Mouse (Mus musculus) limb, embryonic 13.5 days (tissue): Measurements from ENCODE around the gene Btbd6. TPM values are rescaled to one million over a fixed set of nuclear protein-coding genes. Genes with fewer than 3 reads are reported as not detected.
A peak's percentile ranks its signal among the peaks of the same experiment; 100 is the strongest.

ENCODE experiments used
- ATAC-seq: fragments of 200-750 bp; cut with Nextera tagmentation; 2 replicates; pipeline ENCODE4 v1.8.0; 2017; ENCODE audit warnings: low read depth, moderate number of reproducible peaks, moderate TSS enrichment; ENCODE audit not compliant: low FRiP score
- H3K27ac ChIP-seq: fragments of 300-500 bp; sonication (generic); 2 replicates; pipeline ENCODE4 v1.5.1; 2015; ENCODE audit warnings: inconsistent platforms, mild to moderate bottlenecking, moderate library complexity
- H3K27me3 ChIP-seq: fragments of 300-500 bp; sonication (generic); 2 replicates; pipeline ENCODE4 v1.6.1; 2015; ENCODE audit warnings: mild to moderate bottlenecking, inconsistent platforms
- H3K36me3 ChIP-seq: fragments of 300-500 bp; sonication (generic); 2 replicates; pipeline ENCODE4 v1.6.1; 2015; ENCODE audit warnings: inconsistent platforms, mild to moderate bottlenecking, moderate library complexity
- H3K4me1 ChIP-seq: fragments of 300-500 bp; sonication (generic); 2 replicates; pipeline ENCODE4 v1.6.1; 2015; ENCODE audit warnings: inconsistent platforms
- H3K4me2 ChIP-seq: fragments of 300-500 bp; sonication (generic); replicated peaks from 2 replicates; pipeline ENCODE4 v1.6.1; 2015; ENCODE audit warnings: inconsistent platforms, mild to moderate bottlenecking, moderate library complexity
- H3K4me3 ChIP-seq: fragments of 300-500 bp; sonication (generic); 2 replicates; pipeline ENCODE4 v1.5.1; 2015; ENCODE audit warnings: moderate library complexity, mild to moderate bottlenecking, inconsistent platforms
- H3K9ac ChIP-seq: fragments of 300-500 bp; sonication (generic); 2 replicates; pipeline ENCODE4 v1.6.1; 2015; ENCODE audit warnings: mild to moderate bottlenecking, inconsistent platforms
- H3K9me3 ChIP-seq: fragments of 300-500 bp; sonication (generic); 2 replicates; pipeline ENCODE4 v1.6.1; 2016; ENCODE audit warnings: inconsistent platforms
- WGBS: fragments of 180-500 bp; shearing (Covaris S2); methylation state at CpG from one replicate; pipeline ENCODE4 v1.1.7; 2015; 5-methylcytosine and 5-hydroxymethylcytosine counted together
- polyA plus RNA-seq: library from polyadenylated mRNA; unstranded; fragments of >200 nt; fragmentation: Nextera tagmentation; extraction: Ambion mirVana; gene quantifications from 2 replicates; pipeline ENCODE4 v1.2.1, GENCODE M21; 2015

Btbd6 gene
- 26.7 and 27.5 TPM in 2 replicates for polyA plus RNA-seq

- H3K4me2 ChIP-seq, result peak within 1 kb of the TSS; percentile 91
- peak within 1 kb of the TSS; percentile 85 for H3K27ac ChIP-seq
- peak within 1 kb of the TSS; percentile 89 for H3K9ac ChIP-seq
- H3K36me3 ChIP-seq, result peaks cover 75% of the 10 kb centered on the region
- under 1% methylated on average over 80 of the region's 80 CpGs for WGBS
- H3K4me3 ChIP-seq, result peak within 1 kb of the TSS; percentile 72
- ATAC-seq, result peak; percentile 92
- H3K4me1 ChIP-seq, result peaks cover 18% of the 10 kb centered on the region
- no peaks in the 10 kb centered on the region for H3K9me3 ChIP-seq
- no peaks in the 10 kb centered on the region for H3K27me3 ChIP-seq
These were observed at the start of gene Btbd6 for GRCm38 (mm10) chr12:112976371-112977073. Btbd6 (plus strand) TSS chr12:112976482.

GRCm38 (mm10) chr12:112927265-112927664 is 49.0 kb upstream of the Btbd6 start:
- Histone ChIP-seq H3K27ac (no peak overlapping the region), H3K9ac (peak overlapping the region; percentile 43; the same call in 1 of the 2 replicates), H3K4me1 (peaks cover 38% of the 10 kb centered on the region), H3K9me3 (no peaks in the 10 kb centered on the region), H3K27me3 (peaks cover 79% of the 10 kb centered on the region), H3K4me3 (peak overlapping the region; percentile 60), H3K4me2 (peak overlapping the region; percentile 98), H3K36me3 (no peaks in the 10 kb centered on the region)
- no peak for ATAC-seq
- 38% methylated on average over 14 of the region's 14 CpGs for WGBS

- peaks cover 82% of the 10 kb centered on the region for H3K27me3 ChIP-seq
- peak overlapping the region; percentile 60 for H3K4me3 ChIP-seq
- no peaks in the 10 kb centered on the region for H3K36me3 ChIP-seq
- H3K27ac ChIP-seq, result peak overlapping the region; percentile 48; the same call in 1 of the 2 replicates
- no peaks in the 10 kb centered on the region for H3K9me3 ChIP-seq
- WGBS, result 1% methylated on average over 94 of the region's 124 CpGs
- peaks cover 42% of the 10 kb centered on the region for H3K4me1 ChIP-seq
- peak overlapping the region; percentile 63 for H3K9ac ChIP-seq
- peak; percentile 29 for ATAC-seq
- peak overlapping the region; percentile 98 for H3K4me2 ChIP-seq
These were observed 47.7 kb upstream of the Btbd6 start for GRCm38 (mm10) chr12:112928401-112929241.

GRCm38 (mm10) chr12:112929562-112930352 is 46.5 kb upstream of the Btbd6 start, which contains the start of gene Jag2:
Jag2 (minus strand) TSS chr12:112929776.
- Histone ChIP-seq H3K27me3 (peaks cover 75% of the 10 kb centered on the region), H3K9ac (peak within 1 kb of the TSS; percentile 63), H3K4me3 (peak within 1 kb of the TSS; percentile 60), H3K4me2 (peak within 1 kb of the TSS; percentile 98), H3K4me1 (peaks cover 42% of the 10 kb centered on the region), H3K36me3 (no peaks in the 10 kb centered on the region), H3K9me3 (no peaks in the 10 kb centered on the region), H3K27ac (peak within 1 kb of the TSS; percentile 48; the same call in 1 of the 2 replicates)
- WGBS, result under 1% methylated on average over 60 of the region's 85 CpGs
- ATAC-seq, result peak; percentile 38

GRCm38 (mm10) chr12:112932647-112933046 is 43.6 kb upstream of the Btbd6 start:
- H3K27ac ChIP-seq, result no peak overlapping the region
- H3K36me3 ChIP-seq, result no peaks in the 10 kb centered on the region
- H3K4me3 ChIP-seq, result no peak overlapping the region
- H3K9ac ChIP-seq, result no peak overlapping the region
- ATAC-seq, result no peak
- WGBS, result 29% methylated on average over 7 of the region's 7 CpGs
- H3K27me3 ChIP-seq, result peaks cover 48% of the 10 kb centered on the region
- peaks cover 32% of the 10 kb centered on the region for H3K4me1 ChIP-seq
- H3K4me2 ChIP-seq, result no peak overlapping the region
- H3K9me3 ChIP-seq, result no peaks in the 10 kb centered on the region

- 22% methylated on average over 9 of the region's 9 CpGs for WGBS
- Histone ChIP-seq H3K9me3 (no peaks in the 10 kb centered on the region), H3K36me3 (no peaks in the 10 kb centered on the region), H3K27me3 (no peaks in the 10 kb centered on the region), H3K4me2 (no peak overlapping the region), H3K27ac (peak overlapping the region; percentile 44; the same call in 1 of the 2 replicates), H3K9ac (no peak overlapping the region; the same call in 1 of the 2 replicates), H3K4me3 (no peak overlapping the region), H3K4me1 (peaks cover 41% of the 10 kb centered on the region)
- peak; percentile 20; the same call in 1 of the 2 replicates for ATAC-seq
These were observed 38.4 kb upstream of the Btbd6 start for GRCm38 (mm10) chr12:112937906-112938305.

- no peak overlapping the region; the same call in 1 of the 2 replicates for H3K9ac ChIP-seq
- no peak overlapping the region for H3K4me2 ChIP-seq
These were observed 37.9 kb upstream of the Btbd6 start for GRCm38 (mm10) chr12:112938366-112938765.

GRCm38 (mm10) chr12:112938873-112939565 is 37.3 kb upstream of the Btbd6 start:
- Histone ChIP-seq H3K9me3 (no peaks in the 10 kb centered on the region), H3K36me3 (no peaks in the 10 kb centered on the region), H3K27ac (no peak overlapping the region), H3K27me3 (no peaks in the 10 kb centered on the region), H3K4me3 (no peak overlapping the region), H3K9ac (no peak overlapping the region), H3K4me1 (peaks cover 40% of the 10 kb centered on the region), H3K4me2 (no peak overlapping the region)
- ATAC-seq, result no peak
- WGBS, result 57% methylated on average over 10 of the region's 10 CpGs

More at GRCm38 (mm10) chr12:112938366-112938765, 37.9 kb upstream of the Btbd6 start:
- WGBS, result 72% methylated on average over 10 of the region's 10 CpGs
- H3K27ac ChIP-seq, result peak overlapping the region; percentile 44; the same call in 1 of the 2 replicates
- H3K4me3 ChIP-seq, result no peak overlapping the region
- H3K4me1 ChIP-seq, result peaks cover 40% of the 10 kb centered on the region
- no peaks in the 10 kb centered on the region for H3K36me3 ChIP-seq
- no peaks in the 10 kb centered on the region for H3K27me3 ChIP-seq
- 0 out of 2 replicates have a peak, but pooled peaks have one; percentile 1 for ATAC-seq
- H3K9me3 ChIP-seq, result no peaks in the 10 kb centered on the region

GRCm38 (mm10) chr12:112940238-112940637 is 36.0 kb upstream of the Btbd6 start:
- Histone ChIP-seq H3K27me3 (no peaks in the 10 kb centered on the region), H3K9me3 (no peaks in the 10 kb centered on the region), H3K4me2 (no peak overlapping the region), H3K36me3 (no peaks in the 10 kb centered on the region), H3K4me1 (peaks cover 40% of the 10 kb centered on the region), H3K9ac (no peak overlapping the region; the same call in 1 of the 2 replicates), H3K4me3 (no peak overlapping the region), H3K27ac (no peak overlapping the region)
- WGBS, result 91% methylated on average over 4 of the region's 4 CpGs
- no peak for ATAC-seq

- H3K4me3 ChIP-seq, result no peak overlapping the region
- H3K4me2 ChIP-seq, result peak overlapping the region; percentile 75
- peaks cover 40% of the 10 kb centered on the region for H3K4me1 ChIP-seq
- no peaks in the 10 kb centered on the region for H3K9me3 ChIP-seq
- no peak overlapping the region for H3K27ac ChIP-seq
- no peak overlapping the region; the same call in 1 of the 2 replicates for H3K9ac ChIP-seq
- no peaks in the 10 kb centered on the region for H3K27me3 ChIP-seq
- 71% methylated on average over 9 of the region's 9 CpGs for WGBS
- H3K36me3 ChIP-seq, result no peaks in the 10 kb centered on the region
- no peak for ATAC-seq
These were observed 35.6 kb upstream of the Btbd6 start for GRCm38 (mm10) chr12:112940710-112941109.
